Mouse (Mus musculus): Measurements from ENCODE around the gene Padi2. TPM values are rescaled to one million over a fixed set of nuclear protein-coding genes. Genes with fewer than 3 reads are reported as not detected.

Padi2 gene
- polyA plus RNA-seq, 1 experiment from 2014 or later, result 1.2 TPM

DNA sequence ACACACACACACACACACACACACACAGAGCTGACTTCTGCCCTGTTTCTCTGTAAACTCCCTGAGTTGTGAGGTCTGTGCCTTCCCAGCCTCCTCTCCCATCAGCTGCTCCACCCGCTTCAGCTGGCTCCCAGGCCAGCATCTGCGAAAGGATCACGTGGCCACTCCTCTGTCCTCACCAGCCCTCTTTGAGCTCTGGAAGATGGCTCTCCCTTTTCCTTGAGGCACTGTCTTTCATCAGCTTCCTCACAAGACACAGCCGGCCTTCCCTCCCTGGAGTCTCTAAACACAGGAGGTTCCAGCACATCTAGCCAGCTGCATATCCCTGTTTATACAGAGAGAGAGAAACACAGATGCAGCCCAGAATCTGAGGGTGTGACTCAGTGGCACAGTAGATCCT lies 22.3 kb upstream of the Padi2 start:
- no peak for TF ChIP-seq CTCF (IDR thresholded peaks at IDR 0.05; ENCODE audit: low read depth)
- WGBS, result 26% methylated on average over 4 of the region's 4 CpGs
- H3K4me3 ChIP-seq (ENCODE audit: low read depth, low read length), result no peak overlapping the region
- H3K9me3 ChIP-seq (ENCODE audit: control insufficient read depth), result no peaks in the 10 kb centered on the region
- no peak overlapping the region for H3K27ac ChIP-seq (ENCODE audit: low read depth, low read length)
- H3K27me3 ChIP-seq (replicated peaks; ENCODE audit: control insufficient read depth, insufficient read depth, low read length), result no peaks in the 10 kb centered on the region
- H3K4me2 ChIP-seq (replicated peaks; ENCODE audit: low read depth), result no peak overlapping the region
- H3K36me3 ChIP-seq (ENCODE audit: control insufficient read depth, insufficient read depth), result no peaks in the 10 kb centered on the region
- ATAC-seq, result no peak
- 0 out of 2 replicates have a peak, but pooled peaks cover 2% of the 10 kb centered on the region for H3K4me1 ChIP-seq (replicated peaks; ENCODE audit: control insufficient read depth, insufficient read depth, low read length)
- no peak overlapping the region for H3K9ac ChIP-seq (ENCODE audit: low read depth, low read length)

DNA sequence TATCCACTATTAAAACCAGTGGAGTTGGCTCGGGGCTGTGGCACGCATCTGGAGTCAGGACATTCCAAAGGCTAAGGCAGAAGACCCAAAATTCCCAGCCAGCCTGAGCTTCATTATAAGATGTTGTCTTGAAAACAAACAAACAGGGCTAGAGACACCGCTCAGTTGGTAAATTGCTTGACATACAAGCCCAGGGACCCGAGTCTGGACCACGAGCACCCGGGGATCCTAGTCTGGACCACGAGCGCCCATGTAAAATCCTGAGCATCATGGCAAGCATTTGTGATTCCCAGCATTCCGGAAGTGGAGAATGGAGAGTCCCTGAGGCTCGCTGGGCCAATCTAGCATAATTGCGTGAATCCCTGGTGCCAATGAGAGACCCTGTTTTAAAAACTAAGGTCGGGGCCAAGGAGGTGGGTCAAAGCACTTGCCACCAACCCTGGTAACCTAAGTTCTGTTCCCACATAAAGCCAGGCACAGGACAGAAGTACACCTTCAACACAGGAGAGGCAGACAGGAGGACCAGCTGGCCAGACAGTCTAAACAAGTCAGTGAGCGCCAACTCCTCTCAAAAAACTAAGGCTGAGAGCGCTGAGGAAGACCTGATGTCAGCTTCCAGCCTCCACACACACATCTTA lies 14.5 kb upstream of the Padi2 start:
- no peak overlapping the region for H3K4me3 ChIP-seq (ENCODE audit: low read depth, low read length)
- no peak for TF ChIP-seq CTCF (IDR thresholded peaks at IDR 0.05; ENCODE audit: low read depth)
- no peaks in the 10 kb centered on the region for H3K9me3 ChIP-seq (ENCODE audit: control insufficient read depth)
- no peak for ATAC-seq
- H3K36me3 ChIP-seq (ENCODE audit: control insufficient read depth, insufficient read depth), result no peaks in the 10 kb centered on the region
- H3K27me3 ChIP-seq (replicated peaks; ENCODE audit: control insufficient read depth, insufficient read depth, low read length), result no peaks in the 10 kb centered on the region
- H3K4me2 ChIP-seq (replicated peaks; ENCODE audit: low read depth), result no peak overlapping the region
- H3K27ac ChIP-seq (ENCODE audit: low read depth, low read length), result no peak overlapping the region
- no peaks in the 10 kb centered on the region for H3K4me1 ChIP-seq (replicated peaks; ENCODE audit: control insufficient read depth, insufficient read depth, low read length)
- H3K9ac ChIP-seq (ENCODE audit: low read depth, low read length), result no peak overlapping the region
- WGBS, result 94% methylated on average over 14 of the region's 14 CpGs

GRCm38 (mm10) chr4:140892163-140892530 lies 14.0 kb upstream of the Padi2 start:
- H3K4me1 ChIP-seq (replicated peaks; ENCODE audit: control insufficient read depth, insufficient read depth, low read length), result no peaks in the 10 kb centered on the region
- 58% methylated on average over 1 of the region's 1 CpGs for WGBS
- no peak for TF ChIP-seq CTCF (IDR thresholded peaks at IDR 0.05; ENCODE audit: low read depth)
- H3K36me3 ChIP-seq (ENCODE audit: control insufficient read depth, insufficient read depth), result no peaks in the 10 kb centered on the region
- H3K27ac ChIP-seq (ENCODE audit: low read depth, low read length), result no peak overlapping the region
- no peak overlapping the region for H3K9ac ChIP-seq (ENCODE audit: low read depth, low read length)
- H3K4me3 ChIP-seq (ENCODE audit: low read depth, low read length), result no peak overlapping the region
- no peaks in the 10 kb centered on the region for H3K9me3 ChIP-seq (ENCODE audit: control insufficient read depth)
- ATAC-seq, result no peak
- no peak overlapping the region for H3K4me2 ChIP-seq (replicated peaks; ENCODE audit: low read depth)
- no peaks in the 10 kb centered on the region for H3K27me3 ChIP-seq (replicated peaks; ENCODE audit: control insufficient read depth, insufficient read depth, low read length)

GRCm38 (mm10) chr4:140904776-140905425 lies 1.2 kb upstream of the Padi2 start:
- Histone ChIP-seq H3K4me3 (ENCODE audit: low read depth, low read length) (no peak overlapping the region), H3K9me3 (ENCODE audit: control insufficient read depth) (no peaks in the 10 kb centered on the region), H3K4me2 (replicated peaks; ENCODE audit: low read depth) (no peak overlapping the region), H3K4me1 (replicated peaks; ENCODE audit: control insufficient read depth, insufficient read depth, low read length) (no peaks in the 10 kb centered on the region), H3K36me3 (ENCODE audit: control insufficient read depth, insufficient read depth) (no peaks in the 10 kb centered on the region), H3K27ac (ENCODE audit: low read depth, low read length) (no peak overlapping the region), H3K9ac (ENCODE audit: low read depth, low read length) (no peak overlapping the region), H3K27me3 (replicated peaks; ENCODE audit: control insufficient read depth, insufficient read depth, low read length) (peaks cover 12% of the 10 kb centered on the region; the same call in 1 of the 2 replicates)
- 61% methylated on average over 14 of the region's 14 CpGs for WGBS
- TF ChIP-seq CTCF (IDR thresholded peaks at IDR 0.05; ENCODE audit: low read depth), result no peak
- ATAC-seq, result no peak

DNA sequence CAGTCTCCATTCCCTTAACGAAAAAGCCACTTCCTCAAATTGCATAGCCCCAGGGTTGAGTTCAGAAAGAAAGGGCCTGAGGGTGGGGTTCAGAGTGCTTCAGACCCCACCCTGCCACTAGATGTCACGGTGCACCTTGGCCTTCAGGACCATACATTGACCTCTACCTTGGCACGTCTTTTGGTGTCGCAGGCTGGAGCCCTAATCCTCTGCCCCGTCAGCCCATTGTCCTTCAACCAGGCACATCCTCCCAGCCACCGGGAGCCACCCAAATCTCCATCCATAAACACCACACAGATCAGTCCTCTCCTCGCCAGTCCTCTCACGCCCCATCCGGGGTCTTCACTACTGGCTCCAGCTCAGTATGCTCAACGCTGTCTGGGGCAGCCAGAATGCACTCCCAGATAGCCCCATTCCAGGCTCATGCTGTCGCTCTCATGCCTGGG lies 695 bp upstream of the Padi2 start:
- WGBS, result 18% methylated on average over 11 of the region's 11 CpGs
- Histone ChIP-seq H3K9me3 (ENCODE audit: control insufficient read depth) (no peaks in the 10 kb centered on the region), H3K4me1 (replicated peaks; ENCODE audit: control insufficient read depth, insufficient read depth, low read length) (no peaks in the 10 kb centered on the region), H3K4me2 (replicated peaks; ENCODE audit: low read depth) (peak overlapping the region; percentile 59), H3K9ac (ENCODE audit: low read depth, low read length) (no peak overlapping the region), H3K36me3 (ENCODE audit: control insufficient read depth, insufficient read depth) (no peaks in the 10 kb centered on the region), H3K4me3 (ENCODE audit: low read depth, low read length) (peak overlapping the region; percentile 23; the same call in 1 of the 2 replicates), H3K27ac (ENCODE audit: low read depth, low read length) (no peak overlapping the region), H3K27me3 (replicated peaks; ENCODE audit: control insufficient read depth, insufficient read depth, low read length) (peaks cover 12% of the 10 kb centered on the region; the same call in 1 of the 2 replicates)
- no peak; the same call in 1 of the 2 replicates for TF ChIP-seq CTCF (IDR thresholded peaks at IDR 0.05; ENCODE audit: low read depth)
- ATAC-seq, result no peak

GRCm38 (mm10) chr4:140906827-140907280 lies 710 bp downstream of the Padi2 start:
- peaks cover 12% of the 10 kb centered on the region; the same call in 1 of the 2 replicates for H3K27me3 ChIP-seq (replicated peaks; ENCODE audit: control insufficient read depth, insufficient read depth, low read length)
- ATAC-seq, result no peak
- no peak overlapping the region for H3K4me3 ChIP-seq (ENCODE audit: low read depth, low read length)
- no peaks in the 10 kb centered on the region for H3K9me3 ChIP-seq (ENCODE audit: control insufficient read depth)
- H3K9ac ChIP-seq (ENCODE audit: low read depth, low read length), result no peak overlapping the region
- peak overlapping the region; percentile 59; the same call in 1 of the 2 replicates for H3K4me2 ChIP-seq (replicated peaks; ENCODE audit: low read depth)
- no peak overlapping the region for H3K27ac ChIP-seq (ENCODE audit: low read depth, low read length)
- 71% methylated on average over 11 of the region's 11 CpGs for WGBS
- no peaks in the 10 kb centered on the region for H3K4me1 ChIP-seq (replicated peaks; ENCODE audit: control insufficient read depth, insufficient read depth, low read length)
- no peak for TF ChIP-seq CTCF (IDR thresholded peaks at IDR 0.05; ENCODE audit: low read depth)
- no peaks in the 10 kb centered on the region for H3K36me3 ChIP-seq (ENCODE audit: control insufficient read depth, insufficient read depth)
